In the genomic region with DNA sequence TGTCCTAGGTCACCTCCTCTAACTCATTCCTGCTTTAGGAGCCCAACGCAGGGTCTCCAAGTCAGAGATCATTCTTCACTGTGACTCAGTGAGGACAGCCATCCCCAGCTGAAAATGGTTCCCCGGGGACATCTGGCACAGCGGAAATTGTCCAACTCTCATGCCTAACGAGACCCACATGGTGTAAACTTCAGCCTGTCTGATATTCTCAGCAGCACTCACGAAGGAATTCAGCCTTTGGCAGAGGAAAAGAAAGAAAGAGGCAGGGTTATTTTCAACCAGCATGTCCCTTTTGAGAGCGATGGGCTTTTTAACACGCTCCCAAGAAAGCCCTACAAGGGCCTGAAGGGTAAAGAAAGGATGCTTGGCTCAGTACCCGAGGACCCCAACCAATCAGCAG, we compare ENCODE assay signal across 31 mouse cellular contexts. TPM values are rescaled to one million over a fixed set of nuclear protein-coding genes. Genes with fewer than 3 reads are reported as not detected.
DNase-seq lines count a peak whose midpoint lies in the region; ATAC-seq and TF ChIP-seq lines count a peak whose summit lies in the region.
"Had no signal": no experiment of that assay in that cellular context is flagged by ENCODE, and none has a peak within 500 bp of the region (broad histone marks: within the 10 kb centered on the region; RNA-seq: fewer than 3 reads in every experiment).

No protein-coding gene starts in this region.

- H3K36me3 ChIP-seq in limb, embryonic 10.5 days: peaks cover 5% of the 10 kb centered on the region
- 0 out of 2 replicates have a peak, but pooled peaks cover 2% of the 10 kb centered on the region for H3K36me3 ChIP-seq in lung, embryonic 16.5 days (ENCODE audit: control insufficient read depth, insufficient read depth, low read length)
- H3K36me3 ChIP-seq in forebrain, embryonic 13.5 days (ENCODE audit: poor library complexity, severe bottlenecking): peaks cover 3% of the 10 kb centered on the region
- H3K36me3 ChIP-seq: hindbrain, embryonic 12.5 days; liver, embryonic 15.5 days had no signal

- no peak for TF ChIP-seq CTCF in lung, adult 2 months (IDR thresholded peaks at IDR 0.05; ENCODE audit: insufficient read depth, low read length)

- no peak overlapping the region for H3K9ac ChIP-seq in lung, embryonic 16.5 days (ENCODE audit: low read length)
- no peak overlapping the region for H3K9ac ChIP-seq in forebrain, embryonic 13.5 days
- H3K9ac ChIP-seq: embryonic facial prominence, embryonic 12.5 days; forebrain, postnatal 0 days; heart, embryonic 15.5 days; hindbrain, embryonic 12.5 days; liver, embryonic 15.5 days; midbrain, embryonic 12.5 days; neural tube, embryonic 12.5 days had no signal

- no peak overlapping the region for H3K4me2 ChIP-seq in lung, embryonic 16.5 days (ENCODE audit: low read depth, low read length)
- H3K4me2 ChIP-seq in forebrain, embryonic 13.5 days: no peak overlapping the region
- H3K4me2 ChIP-seq: embryonic facial prominence, embryonic 12.5 days; heart, embryonic 15.5 days; hindbrain, embryonic 12.5 days; liver, embryonic 15.5 days; midbrain, embryonic 12.5 days; neural tube, embryonic 12.5 days had no signal

- peaks cover 9% of the 10 kb centered on the region; the same call in 1 of the 2 replicates for H3K4me1 ChIP-seq in lung, adult 2 months (ENCODE audit: control insufficient read depth, insufficient read depth, low read length)
- peaks cover 25% of the 10 kb centered on the region for H3K4me1 ChIP-seq in limb, embryonic 10.5 days
- H3K4me1 ChIP-seq in lung, embryonic 16.5 days (replicated peaks; ENCODE audit: control insufficient read depth, insufficient read depth, low read length): peaks cover 10% of the 10 kb centered on the region
- peaks cover 23% of the 10 kb centered on the region for H3K4me1 ChIP-seq in forebrain, embryonic 13.5 days

- no peaks in the 10 kb centered on the region for H3K9me3 ChIP-seq in limb, embryonic 10.5 days (replicated peaks)
- no peaks in the 10 kb centered on the region for H3K9me3 ChIP-seq in lung, embryonic 16.5 days (ENCODE audit: control insufficient read depth, low read length)
- H3K9me3 ChIP-seq in forebrain, embryonic 13.5 days (replicated peaks): no peaks in the 10 kb centered on the region
- H3K9me3 ChIP-seq: embryonic facial prominence, embryonic 12.5 days; heart, embryonic 10.5 days; heart, embryonic 15.5 days; hindbrain, embryonic 12.5 days; liver, embryonic 15.5 days; midbrain, embryonic 12.5 days; neural tube, embryonic 12.5 days had no signal

- H3K27me3 ChIP-seq in limb, embryonic 10.5 days (ENCODE audit: low read depth, poor library complexity, severe bottlenecking): peaks cover 6% of the 10 kb centered on the region; the same call in 1 of the 2 replicates
- H3K27me3 ChIP-seq in lung, embryonic 16.5 days (ENCODE audit: control insufficient read depth, insufficient read depth, low read depth, low read length): no peaks in the 10 kb centered on the region
- H3K27me3 ChIP-seq in forebrain, embryonic 13.5 days: peaks cover 9% of the 10 kb centered on the region
- H3K27me3 ChIP-seq: neural tube, embryonic 12.5 days had no signal

- no peak overlapping the region for H3K4me3 ChIP-seq in lung, adult 2 months (replicated peaks; ENCODE audit: extremely low read depth, low read depth, low read length)
- no peak overlapping the region for H3K4me3 ChIP-seq in limb, embryonic 10.5 days
- H3K4me3 ChIP-seq in lung, embryonic 16.5 days (ENCODE audit: low read length): no peak overlapping the region
- no peak overlapping the region for H3K4me3 ChIP-seq in forebrain, embryonic 13.5 days
- H3K4me3 ChIP-seq: embryonic facial prominence, embryonic 12.5 days; erythroblast, embryonic 14.5 days; heart, embryonic 10.5 days; heart, embryonic 15.5 days; hindbrain, embryonic 12.5 days; liver, embryonic 15.5 days; midbrain, embryonic 12.5 days; myocyte; neural tube, embryonic 12.5 days had no signal

- DNase-seq in lung, adult 18-20 months: peak; percentile 39 to 56
- no peak for DNase-seq in lung, adult 2 months
- DNase-seq in limb, embryonic 10.5 days (ENCODE audit: low spot score): peak; percentile 48
- peak; percentile 70 for DNase-seq in lung, postnatal 36 days
- DNase-seq in liver: no peak
- DNase-seq in B cell, adult 2 months: no peak
- DNase-seq: adrenal gland, adult 2 months; cerebellum, adult 2 months; cerebellum, postnatal 36 days; forebrain, postnatal 0 days; gastrocnemius, postnatal 10 days; heart, adult 11 months; kidney, adult 9 months; kidney, postnatal 14 days; right cerebral cortex, postnatal 4 days had no signal

- ATAC-seq in lung, embryonic 16.5 days (ENCODE audit: low read depth): peak; percentile 37
- ATAC-seq in forebrain, embryonic 13.5 days: no peak
- ATAC-seq: activated CD4-positive, CD25-positive, alpha-beta regulatory T cell, adult 4 months; forebrain, postnatal 0 days; intestine, embryonic 16.5 days had no signal

- 39% methylated on average over 8 of the region's 8 CpGs for WGBS in lung, adult 2 months
- WGBS in limb, embryonic 10.5 days: 32% methylated on average over 8 of the region's 8 CpGs
- 43% methylated on average over 8 of the region's 8 CpGs for WGBS in lung, embryonic 16.5 days
- 55% methylated on average over 8 of the region's 8 CpGs for WGBS in forebrain, embryonic 13.5 days

- TF ChIP-seq POLR2A in lung, adult 2 months (IDR thresholded peaks at IDR 0.05; ENCODE audit: borderline replicate concordance, extremely low read depth, low read depth, low read length): no peak

- peak overlapping the region; percentile 39; the same call in 1 of the 2 replicates for H3K27ac ChIP-seq in limb, embryonic 10.5 days
- H3K27ac ChIP-seq in lung, embryonic 16.5 days (ENCODE audit: low read length): peak overlapping the region; percentile 67; the same call in 1 of the 2 replicates
- H3K27ac ChIP-seq in forebrain, embryonic 13.5 days: no peak overlapping the region
- H3K27ac ChIP-seq: embryonic facial prominence, embryonic 12.5 days; heart, embryonic 10.5 days; heart, embryonic 15.5 days; hindbrain, embryonic 12.5 days; liver, embryonic 15.5 days; midbrain, embryonic 12.5 days; neural tube, embryonic 12.5 days had no signal

RNA-seq across cellular contexts. Expression of a gene that starts 3.1 kb away (rescaled TPM):
- polyA plus RNA-seq in lung, adult 2 months (2012; rRNA removed): 15.2 and 16.5 TPM in 2 replicates
- 20.7 and 21.9 TPM in 2 replicates for polyA plus RNA-seq in limb, embryonic 10.5 days (2016; fragmentation: Nextera tagmentation; extraction: Ambion mirVana)
- 16.8 and 18.2 TPM in 2 replicates for polyA plus RNA-seq in lung, embryonic 16.5 days (2015; fragmentation: Nextera tagmentation; extraction: Ambion mirVana)
- 18.6 and 19.2 TPM in 2 replicates for polyA plus RNA-seq in forebrain, embryonic 13.5 days (2015; fragmentation: Nextera tagmentation; extraction: Ambion mirVana)

RNA-seq across cellular contexts. Expression of a gene that starts 22.8 kb away (rescaled TPM):
- 21.7 and 26.9 TPM in 2 replicates for polyA plus RNA-seq in lung, adult 2 months (2012; rRNA removed)
- polyA plus RNA-seq in limb, embryonic 10.5 days (2016; fragmentation: Nextera tagmentation; extraction: Ambion mirVana): 0.55 and 0.60 TPM in 2 replicates
- 2.5 and 2.9 TPM in 2 replicates for polyA plus RNA-seq in lung, embryonic 16.5 days (2015; fragmentation: Nextera tagmentation; extraction: Ambion mirVana)
- 6.6 and 6.9 TPM in 2 replicates for polyA plus RNA-seq in forebrain, embryonic 13.5 days (2015; fragmentation: Nextera tagmentation; extraction: Ambion mirVana)

RNA-seq across cellular contexts. Expression of a gene that starts 35.0 kb away (rescaled TPM):
- not detected in 2 replicates for polyA plus RNA-seq in lung, adult 2 months (2012; rRNA removed)
- polyA plus RNA-seq in limb, embryonic 10.5 days (2016; fragmentation: Nextera tagmentation; extraction: Ambion mirVana): not detected in 2 replicates
- polyA plus RNA-seq in lung, embryonic 16.5 days (2015; fragmentation: Nextera tagmentation; extraction: Ambion mirVana): 0.09 TPM in 1 of 2 replicates, not detected in the other
- 0.84 and 0.96 TPM in 2 replicates for polyA plus RNA-seq in forebrain, embryonic 13.5 days (2015; fragmentation: Nextera tagmentation; extraction: Ambion mirVana)
- polyA plus RNA-seq: activated CD4-positive, CD25-positive, alpha-beta regulatory T cell, adult 4 months; erythroblast, embryonic 14.5 days; forebrain, embryonic 11.5 days; heart, embryonic 15.5 days; intestine, embryonic 16.5 days; liver, adult 2 months; liver, embryonic 15.5 days; myocyte; testis, adult 2 months had no signal

Comparison
In these comparisons a context has a peak if more than half of its experiments do, and no peak if none do; other contexts are left out.
1. DNase-seq: peak in lung, adult 18-20 months (2 of 2), limb, embryonic 10.5 days (single experiment) and lung, postnatal 36 days (single experiment); none in lung, adult 2 months (single experiment), liver (single experiment) and B cell, adult 2 months (0 of 2).